Mouse (Mus musculus) embryonic fibroblast, embryonic 13.5 days (primary cell): Measurements from ENCODE around the gene Cyb561.

Experiments
- CTCF ChIP-seq: IDR thresholded peaks from 2 replicates; pipeline ENCODE4 v1.5.1; 2011; ENCODE audit warnings: mild to moderate bottlenecking, control low read depth, low read length, moderate library complexity, borderline replicate concordance; ENCODE audit not compliant: insufficient read depth
- POLR2A ChIP-seq: IDR thresholded peaks from 2 replicates; pipeline ENCODE4 v1.6.1; 2011; ENCODE audit warnings: low read depth, mild to moderate bottlenecking, control low read depth, low read length, moderate library complexity

GRCm38 (mm10) chr11:105987446-105987845 is 34.3 kb upstream of the Cyb561 start:
- TF ChIP-seq POLR2A (no peak), CTCF (no peak)
